Mouse (Mus musculus): ENCODE measurements around the gene Mdm2.
"Not testable (repeated sequence)": the region's sequence is repeated elsewhere in the genome, so short reads cannot be mapped to it uniquely, and the experiment has no call there.

Gene Mdm2

DNA sequence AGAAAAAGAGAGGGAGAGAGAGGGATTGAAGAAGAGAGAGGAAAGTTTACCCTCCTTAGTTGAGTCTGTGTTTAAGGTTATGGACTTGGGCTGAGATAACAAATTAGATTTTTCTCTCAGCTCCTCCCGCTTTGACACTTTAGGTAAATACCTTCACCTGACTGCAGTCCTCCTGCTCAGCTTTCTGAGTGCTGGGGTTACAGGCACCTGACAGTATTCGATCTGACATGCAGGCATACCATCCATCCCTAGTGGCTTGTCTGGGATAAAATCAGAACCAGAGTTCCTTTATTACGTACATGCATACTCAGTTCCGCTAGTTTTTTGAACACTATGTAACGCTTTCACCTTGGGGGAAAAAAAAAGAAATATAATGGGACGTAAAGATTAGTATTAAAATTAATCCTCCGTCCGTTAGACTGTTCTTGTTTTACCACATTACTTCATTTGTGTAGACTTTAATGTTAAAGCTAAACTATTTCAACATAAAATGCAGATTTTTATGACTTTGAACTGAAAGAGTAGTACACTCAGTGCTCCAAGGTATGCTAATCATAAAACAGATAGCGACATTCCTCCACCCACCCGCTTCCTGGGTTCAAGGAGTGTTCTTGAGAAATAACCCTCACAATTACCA, 38.6 kb upstream of the Mdm2 start:
- no peak for DNase-seq (ENCODE audit: extremely low spot score, low spot score)

DNA sequence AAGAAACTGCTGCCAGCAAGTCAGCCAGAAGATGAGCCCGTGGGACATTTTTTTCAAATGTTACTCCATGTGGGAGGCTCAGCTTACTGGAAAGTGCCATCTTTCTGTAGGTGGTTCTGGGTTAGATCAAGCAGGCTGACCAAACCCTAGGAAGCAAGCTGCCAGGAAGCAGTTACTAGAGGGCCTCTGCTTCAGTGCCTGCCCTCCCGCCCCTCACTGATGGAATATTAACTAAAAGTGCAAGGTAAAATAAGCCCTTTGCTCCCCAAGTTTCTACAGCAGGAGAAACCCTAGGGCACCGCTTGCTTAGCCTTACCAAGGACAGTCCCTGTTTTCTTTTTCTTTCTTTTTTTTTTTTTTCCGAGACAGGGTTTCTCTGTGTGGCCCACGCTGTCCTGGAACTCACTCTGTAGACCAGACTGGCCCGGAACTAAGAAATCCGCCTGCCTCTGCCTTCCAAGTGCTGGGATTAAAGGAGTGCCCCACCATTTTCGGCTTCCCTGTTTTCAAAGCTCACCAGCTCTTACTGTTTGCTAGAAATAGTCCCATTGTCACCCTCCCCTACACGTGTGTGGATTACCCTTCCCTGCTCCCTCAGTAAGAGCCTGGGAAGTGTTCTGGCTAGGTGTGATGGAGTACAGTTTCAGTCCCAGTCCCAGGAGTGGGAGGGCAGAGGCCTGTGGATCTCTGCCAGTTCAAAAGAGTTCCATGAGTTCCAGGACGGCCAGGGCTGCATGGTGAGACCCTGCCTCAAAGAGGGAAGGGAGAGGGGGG, 37.9 kb upstream of the Mdm2 start:
- DNase-seq (ENCODE audit: extremely low spot score, low spot score) = no peak

DNA sequence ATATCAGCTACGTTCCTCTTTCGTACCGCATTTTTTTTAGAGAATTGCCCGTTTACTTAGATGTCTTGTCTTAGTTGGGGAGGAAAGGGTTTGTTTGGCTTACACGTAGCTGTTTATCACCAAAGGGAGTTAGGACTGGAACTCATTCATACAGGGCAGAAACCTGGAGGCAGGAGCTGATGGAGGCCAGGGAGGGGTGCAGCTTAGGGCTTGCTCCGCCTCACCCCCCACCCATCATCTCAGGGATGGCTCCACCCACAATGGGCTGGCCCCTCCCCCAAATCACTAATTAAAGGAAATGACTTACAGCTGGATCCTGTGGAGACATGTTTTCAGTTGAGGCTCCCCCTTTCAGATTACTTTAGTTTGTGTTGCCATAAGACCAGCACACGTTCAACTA, 37.2 kb upstream of the Mdm2 start:
- DNase-seq (ENCODE audit: extremely low spot score, low spot score) = no peak

DNA sequence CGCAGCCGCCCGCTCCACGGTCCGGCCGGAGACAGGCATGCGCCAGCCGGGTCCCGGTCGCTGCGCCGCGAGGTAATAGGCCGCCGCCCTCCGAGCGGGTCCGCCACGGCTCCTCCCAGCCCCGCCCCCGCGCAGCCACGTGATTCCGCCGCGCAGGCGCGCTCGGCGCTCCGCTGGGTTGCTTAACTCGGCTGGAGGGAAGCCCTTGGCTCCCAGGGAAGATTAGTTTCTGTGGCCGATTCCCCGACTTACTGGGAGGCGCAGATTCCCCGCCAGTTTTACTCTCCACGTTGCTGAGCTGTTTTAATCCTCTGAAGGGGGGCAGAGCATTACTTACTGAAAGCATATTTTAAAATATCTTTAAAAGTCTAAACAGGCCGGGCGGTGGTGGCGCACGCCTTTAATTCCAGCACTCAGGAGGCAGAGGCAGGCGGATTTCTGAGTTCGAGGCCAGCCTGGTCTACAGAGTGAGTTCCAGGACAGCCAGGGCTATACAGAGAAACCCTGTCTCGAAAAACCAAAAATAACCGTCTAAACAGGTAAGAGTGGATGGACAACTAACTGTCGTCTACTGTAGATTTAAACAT, 35.8 kb upstream of the Mdm2 start, which contains the start of gene Slc35e3:
TSS of gene Slc35e3 (minus strand) at position 69 of the 587 bp plus-strand sequence.
- DNase-seq (ENCODE audit: extremely low spot score, low spot score) = peak; percentile 95

DNA sequence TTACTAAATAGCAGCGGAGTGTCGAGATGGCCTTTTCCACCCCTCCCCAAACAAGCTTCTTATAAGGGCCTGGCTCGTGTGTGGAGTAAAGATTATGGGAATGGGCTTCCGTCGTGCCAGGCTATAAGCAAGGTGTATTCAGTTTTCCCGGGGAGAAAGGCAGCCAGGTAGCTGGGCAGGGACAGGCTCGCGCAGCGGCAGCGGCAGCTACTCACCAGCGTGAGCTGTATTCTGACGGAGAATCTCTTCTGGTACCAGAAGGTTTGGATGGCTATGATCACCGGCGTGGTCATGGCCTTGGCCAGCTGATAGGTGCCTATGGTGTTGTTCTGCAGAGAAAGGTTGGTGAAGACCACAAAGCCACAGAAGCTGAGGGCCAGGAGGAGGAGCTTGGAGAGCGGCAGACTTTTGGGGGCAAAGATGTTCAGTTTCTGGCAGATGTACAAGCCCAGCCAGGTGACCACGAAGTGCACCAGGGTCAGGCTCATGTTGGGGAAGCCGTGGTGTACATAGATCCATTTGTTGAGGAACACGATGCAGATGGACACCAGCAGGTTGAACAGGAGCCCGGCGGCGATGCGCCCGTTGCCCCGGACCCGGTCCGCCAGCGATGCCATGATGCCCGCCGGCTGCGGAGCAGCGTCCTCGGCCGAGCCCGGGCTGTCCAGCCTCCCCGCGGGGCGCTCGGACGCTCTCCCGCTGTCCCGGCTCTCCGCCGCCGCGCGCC, 35.2 kb upstream of the Mdm2 start:
- peak; percentile 34 for DNase-seq (ENCODE audit: extremely low spot score, low spot score)

GRCm38 (mm10) chr10:117743917-117744316, 33.4 kb upstream of the Mdm2 start:
- DNase-seq (ENCODE audit: extremely low spot score, low spot score) = no peak

DNA sequence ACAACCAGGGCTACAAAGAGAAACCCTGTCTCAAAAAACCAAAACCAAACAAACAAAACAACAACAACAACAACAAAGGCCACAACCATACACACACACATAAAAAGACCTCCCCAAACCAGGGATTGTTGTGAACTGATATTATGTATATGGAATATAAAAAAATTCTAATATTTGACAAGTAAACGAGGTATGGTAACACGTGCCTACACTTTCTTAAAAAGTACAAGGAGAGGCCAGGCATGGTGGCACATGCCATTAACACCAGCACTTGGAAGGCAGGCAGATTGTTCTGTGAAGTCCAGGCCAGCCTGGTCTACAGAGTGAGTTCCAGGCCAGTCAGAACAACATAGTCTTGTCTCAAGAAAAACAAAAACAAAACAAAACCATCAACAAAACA, 32.6 kb upstream of the Mdm2 start:
- DNase-seq (ENCODE audit: extremely low spot score, low spot score) = no peak

GRCm38 (mm10) chr10:117742618-117743017, 32.1 kb upstream of the Mdm2 start:
- DNase-seq (ENCODE audit: extremely low spot score, low spot score) = no peak

- no peak for DNase-seq (ENCODE audit: extremely low spot score, low spot score)
Measured at GRCm38 (mm10) chr10:117741698-117742475, 31.3 kb upstream of the Mdm2 start.

GRCm38 (mm10) chr10:117740921-117741320, 30.4 kb upstream of the Mdm2 start:
- no peak for DNase-seq (ENCODE audit: extremely low spot score, low spot score)

- DNase-seq (ENCODE audit: extremely low spot score, low spot score) = no peak
Measured at GRCm38 (mm10) chr10:117740171-117740570, 29.6 kb upstream of the Mdm2 start.

GRCm38 (mm10) chr10:117739648-117739948, 29.0 kb upstream of the Mdm2 start:
- DNase-seq (ENCODE audit: extremely low spot score, low spot score) = no peak

GRCm38 (mm10) chr10:117738928-117739647, 28.5 kb upstream of the Mdm2 start:
- no peak for DNase-seq (ENCODE audit: extremely low spot score, low spot score)

- no peak for DNase-seq (ENCODE audit: extremely low spot score, low spot score)
Measured at GRCm38 (mm10) chr10:117738140-117738921, 27.8 kb upstream of the Mdm2 start.

DNA sequence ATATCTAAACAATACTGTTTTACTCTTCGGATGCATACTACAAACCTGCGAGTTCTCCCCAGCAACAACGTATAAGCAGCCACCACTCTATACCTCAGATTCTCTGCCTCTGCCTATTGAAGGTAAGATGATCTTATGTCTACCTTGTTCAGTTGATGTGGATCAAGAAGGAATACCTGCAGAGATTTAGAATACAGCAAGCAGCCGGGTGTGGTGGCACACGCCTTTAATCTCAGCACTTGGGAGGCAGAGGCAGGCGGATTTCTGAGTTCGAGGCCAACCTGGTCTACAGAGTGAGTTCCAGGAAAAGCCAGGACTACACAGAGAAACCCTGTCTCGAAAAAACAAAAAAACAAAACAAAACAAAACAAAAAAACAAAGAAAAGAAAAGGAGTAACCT, 26.9 kb upstream of the Mdm2 start:
- not testable (repeated sequence) for DNase-seq (ENCODE audit: extremely low spot score, low spot score)

GRCm38 (mm10) chr10:117737075-117737474, 26.5 kb upstream of the Mdm2 start:
- DNase-seq (ENCODE audit: extremely low spot score, low spot score) = no peak

GRCm38 (mm10) chr10:117736573-117736972, 26.0 kb upstream of the Mdm2 start:
- DNase-seq (ENCODE audit: extremely low spot score, low spot score) = no peak

- not testable (repeated sequence) for DNase-seq (ENCODE audit: extremely low spot score, low spot score)
Measured at GRCm38 (mm10) chr10:117735396-117735795, 24.8 kb upstream of the Mdm2 start.

- DNase-seq (ENCODE audit: extremely low spot score, low spot score) = not testable (repeated sequence)
Measured at GRCm38 (mm10) chr10:117734104-117734852, 23.7 kb upstream of the Mdm2 start.
